Mouse (Mus musculus): ENCODE data around the gene Alg9. TPM values are rescaled to one million over a fixed set of nuclear protein-coding genes. Genes with fewer than 3 reads are reported as not detected.

Alg9 gene
- polyA plus RNA-seq, 1 experiment from 2014 or later, result 36.7 TPM

DNA sequence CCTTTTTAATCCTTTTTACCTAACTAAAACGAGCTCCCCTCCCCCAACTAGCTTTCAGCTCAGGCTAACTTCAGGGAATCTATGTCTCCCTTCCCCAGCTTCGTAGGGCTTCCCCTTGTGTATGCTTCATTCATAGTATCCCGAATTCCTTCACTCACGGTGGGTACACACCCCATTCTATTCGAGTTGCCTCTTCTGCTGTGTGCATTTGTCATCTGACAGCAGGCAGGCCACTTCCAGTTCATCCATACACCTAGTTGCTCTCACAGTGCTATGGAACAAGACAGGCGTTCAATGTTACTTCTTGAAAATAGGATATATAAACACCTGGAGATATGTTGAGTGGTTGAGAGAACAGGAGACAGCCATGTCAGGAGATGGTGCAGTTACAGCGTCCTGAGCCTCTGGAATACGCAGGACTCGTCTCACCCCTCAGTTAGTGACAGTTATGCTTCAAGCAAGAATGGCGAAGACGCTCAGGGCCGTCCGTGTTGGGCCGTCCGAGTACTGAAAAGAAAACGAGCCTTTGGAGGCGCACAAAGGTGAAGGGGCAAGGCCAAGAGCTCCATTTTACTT is 7.2 kb upstream of the Alg9 start:
- Histone ChIP-seq H3K27ac (peak overlapping the region; percentile 96), H3K4me3 (replicated peaks) (peak overlapping the region; percentile 60), H3K27me3 (replicated peaks) (no peaks in the 10 kb centered on the region), H3K4me2 (peak overlapping the region; percentile 78), H3K4me1 (peaks cover 9% of the 10 kb centered on the region; the same call in 1 of the 2 replicates), H3K9me3 (no peaks in the 10 kb centered on the region), H3K36me3 (0 out of 2 replicates have a peak, but pooled peaks cover 5% of the 10 kb centered on the region), H3K9ac (peak overlapping the region; percentile 68; the same call in 1 of the 2 replicates)
- whole genome bisulfite sequencing, result 4% methylated on average over 17 of the region's 17 CpGs
- no peak for ATAC-seq (ENCODE audit: insufficient read depth, low FRiP score, low read depth)

DNA sequence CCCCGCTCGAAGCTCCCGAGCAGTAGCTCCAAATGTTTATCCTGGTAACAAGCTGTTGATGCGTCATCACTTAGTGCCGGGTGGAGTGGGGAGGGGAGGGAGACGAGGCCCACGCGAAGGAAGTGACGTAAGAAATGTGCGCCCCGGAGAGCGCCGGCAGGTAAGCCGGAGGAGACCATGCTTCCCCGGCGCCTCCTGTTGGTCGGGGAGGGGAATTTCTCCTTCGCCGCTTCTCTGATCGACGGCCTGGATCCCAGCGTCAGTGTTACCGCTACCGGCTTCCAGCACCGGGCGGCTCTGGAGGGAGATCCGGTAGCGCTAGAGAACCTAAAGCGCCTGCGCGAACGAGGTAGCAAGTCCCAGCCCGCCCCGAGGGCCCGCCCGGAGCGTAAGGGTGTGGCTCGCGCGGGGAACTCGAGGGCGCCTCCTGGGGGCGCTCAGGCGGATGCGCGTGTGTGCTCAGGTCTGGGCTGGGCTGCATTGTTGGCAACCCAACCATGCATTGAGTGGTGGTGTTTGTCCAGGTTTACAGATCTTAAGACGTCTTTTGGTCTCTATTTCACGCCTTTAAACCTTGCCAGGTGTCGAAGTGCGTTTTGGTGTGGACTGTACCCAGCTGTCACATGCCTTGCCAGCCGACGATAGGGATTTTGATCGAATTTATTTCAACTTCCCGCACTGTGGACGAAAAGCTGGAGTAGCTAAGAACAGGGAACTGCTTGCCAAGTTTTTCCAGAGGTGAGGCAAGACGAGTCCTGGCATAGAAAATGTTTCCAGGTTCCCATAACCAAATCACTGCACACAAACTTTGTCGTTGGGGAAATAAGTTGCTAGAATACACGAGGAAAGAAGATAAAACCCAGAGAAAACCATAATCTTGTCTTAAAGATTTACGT is 6.5 kb upstream of the Alg9 start, which contains the start of gene Fdxacb1:
TSS of gene Fdxacb1 (plus strand) at position 130 of the 896 bp plus-strand sequence.
- H3K4me3 ChIP-seq (replicated peaks), result peak within 1 kb of the TSS; percentile 60
- H3K27ac ChIP-seq, result peak within 1 kb of the TSS; percentile 96
- H3K9me3 ChIP-seq, result no peaks in the 10 kb centered on the region
- no peaks in the 10 kb centered on the region for H3K27me3 ChIP-seq (replicated peaks)
- H3K4me2 ChIP-seq, result peak within 1 kb of the TSS; percentile 78
- 0 out of 2 replicates have a peak, but pooled peaks cover 5% of the 10 kb centered on the region for H3K36me3 ChIP-seq
- 4% methylated on average over 59 of the region's 59 CpGs for WGBS
- peaks cover 9% of the 10 kb centered on the region; the same call in 1 of the 2 replicates for H3K4me1 ChIP-seq
- peak within 1 kb of the TSS; percentile 68; the same call in 1 of the 2 replicates for H3K9ac ChIP-seq
- peak; percentile 95 for ATAC-seq (ENCODE audit: insufficient read depth, low FRiP score, low read depth)

DNA sequence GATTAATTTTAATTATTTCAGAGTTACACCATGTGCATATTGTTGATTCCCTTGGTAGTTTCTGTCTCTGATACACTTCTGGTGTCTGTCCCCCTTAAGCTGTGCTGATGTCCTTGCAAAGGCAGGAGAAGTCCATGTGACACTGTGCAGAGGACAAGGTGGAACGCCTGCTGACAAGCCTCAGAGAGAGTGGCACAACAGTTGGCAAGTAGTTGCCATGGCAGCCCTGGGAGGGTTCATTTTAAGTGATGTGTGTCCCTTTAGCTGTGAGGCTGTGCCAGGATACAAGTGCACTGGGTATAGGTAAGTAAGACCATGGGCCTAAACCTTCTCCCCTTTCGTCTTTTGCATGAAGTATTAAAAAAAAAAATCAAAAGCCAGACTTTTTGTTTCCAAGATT is 4.8 kb upstream of the Alg9 start:
- H3K4me3 ChIP-seq (replicated peaks), result no peak overlapping the region
- ATAC-seq (ENCODE audit: insufficient read depth, low FRiP score, low read depth), result no peak
- no peaks in the 10 kb centered on the region for H3K27me3 ChIP-seq (replicated peaks)
- no peak overlapping the region for H3K9ac ChIP-seq
- 0 out of 2 replicates have a peak, but pooled peaks cover 5% of the 10 kb centered on the region for H3K36me3 ChIP-seq
- peaks cover 14% of the 10 kb centered on the region; the same call in 1 of the 2 replicates for H3K4me1 ChIP-seq
- H3K27ac ChIP-seq, result no peak overlapping the region
- WGBS, result 87% methylated on average over 2 of the region's 2 CpGs
- no peak overlapping the region for H3K4me2 ChIP-seq
- H3K9me3 ChIP-seq, result no peaks in the 10 kb centered on the region

DNA sequence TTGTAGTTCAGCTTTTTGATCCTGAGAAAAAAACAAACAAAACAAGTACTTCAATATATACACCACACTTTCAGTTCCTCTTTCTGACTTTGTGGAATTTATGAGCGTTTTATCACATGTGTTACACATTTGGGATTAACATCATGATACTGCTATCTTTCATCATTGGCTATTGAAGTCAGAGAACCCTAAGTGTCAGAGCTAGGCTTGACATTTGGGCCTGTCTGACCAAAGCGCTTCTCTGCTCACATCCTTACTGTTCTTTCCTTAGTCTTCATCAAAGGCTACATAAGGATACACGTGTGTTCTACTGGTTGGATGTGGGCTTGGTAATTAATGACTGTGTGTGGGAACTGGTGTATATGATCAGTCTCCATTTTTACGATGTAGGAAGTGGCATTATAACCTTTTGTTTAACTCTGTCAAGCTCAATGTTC is 775 bp upstream of the Alg9 start:
- H3K27me3 ChIP-seq (replicated peaks), result no peaks in the 10 kb centered on the region
- H3K4me2 ChIP-seq, result peak overlapping the region; percentile 87
- ATAC-seq (ENCODE audit: insufficient read depth, low FRiP score, low read depth), result no peak
- H3K4me1 ChIP-seq, result peaks cover 17% of the 10 kb centered on the region; the same call in 1 of the 2 replicates
- peak overlapping the region; percentile 97; the same call in 1 of the 2 replicates for H3K4me3 ChIP-seq (replicated peaks)
- H3K27ac ChIP-seq, result no peak overlapping the region
- WGBS, result 59% methylated on average over 4 of the region's 4 CpGs
- H3K9ac ChIP-seq, result no peak overlapping the region
- no peaks in the 10 kb centered on the region for H3K9me3 ChIP-seq
- 0 out of 2 replicates have a peak, but pooled peaks cover 7% of the 10 kb centered on the region for H3K36me3 ChIP-seq

DNA sequence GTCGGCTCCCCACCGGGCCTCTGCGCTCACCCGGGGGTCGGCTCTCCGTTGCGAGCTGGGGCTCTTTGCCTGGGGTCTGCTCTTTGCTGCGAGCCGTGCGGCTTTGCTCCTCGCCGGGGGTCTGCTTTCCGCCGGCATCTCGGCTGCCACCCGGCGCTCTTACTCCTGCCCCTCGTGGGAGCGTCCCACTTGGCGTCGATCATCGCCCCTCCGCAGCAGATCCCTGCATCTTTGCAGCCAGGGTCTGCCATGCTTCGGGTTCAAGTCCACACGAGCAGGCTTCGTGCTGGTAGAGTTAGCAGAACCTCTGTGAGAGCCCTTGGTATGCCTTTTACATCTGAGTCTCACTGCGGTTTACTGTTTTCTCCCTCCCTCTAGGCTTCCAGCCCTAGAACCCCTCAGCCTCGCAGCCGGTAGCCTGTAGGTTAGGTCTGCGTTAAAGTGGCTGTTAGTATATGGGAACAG is 875 bp downstream of the Alg9 start:
- peak overlapping the region; percentile 97 for H3K4me3 ChIP-seq (replicated peaks)
- no peaks in the 10 kb centered on the region for H3K27me3 ChIP-seq (replicated peaks)
- ATAC-seq (ENCODE audit: insufficient read depth, low FRiP score, low read depth), result peak; percentile 54; the same call in 1 of the 2 replicates
- H3K4me1 ChIP-seq, result peaks cover 13% of the 10 kb centered on the region; the same call in 1 of the 2 replicates
- H3K36me3 ChIP-seq, result peaks cover 16% of the 10 kb centered on the region; the same call in 1 of the 2 replicates
- H3K4me2 ChIP-seq, result peak overlapping the region; percentile 87
- peak overlapping the region; percentile 91 for H3K9ac ChIP-seq
- H3K9me3 ChIP-seq, result no peaks in the 10 kb centered on the region
- H3K27ac ChIP-seq, result peak overlapping the region; percentile 85
- under 1% methylated on average over 30 of the region's 30 CpGs for WGBS

DNA sequence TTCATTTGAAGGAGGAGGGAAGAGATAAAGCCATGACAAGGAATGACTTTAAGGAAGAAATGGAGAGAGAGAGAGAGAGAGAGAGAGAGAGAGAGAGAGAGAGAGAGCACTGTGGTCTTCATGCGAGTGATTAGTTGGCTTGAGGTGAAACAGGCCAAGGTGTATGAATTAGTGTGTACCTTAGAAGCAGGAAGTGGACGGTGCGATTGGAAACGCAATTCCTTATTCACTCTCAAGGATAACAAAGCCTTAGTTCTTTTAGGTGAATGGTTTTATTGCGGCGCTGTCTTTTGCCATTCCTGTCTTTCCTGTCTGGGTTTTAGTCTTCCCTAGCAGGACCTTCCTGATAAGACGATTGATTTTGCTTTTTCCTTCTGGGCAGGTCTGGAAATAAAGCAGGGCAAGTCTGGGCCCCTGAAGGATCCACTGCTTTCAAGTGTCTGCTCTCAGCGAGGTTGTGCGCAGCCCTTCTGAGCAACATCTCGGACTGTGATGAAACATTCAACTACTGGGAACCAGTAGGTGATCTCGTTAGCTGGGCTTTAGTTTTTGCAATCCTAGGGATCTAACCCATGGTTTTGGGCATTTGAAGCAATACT is 1.4 kb downstream of the Alg9 start:
- H3K4me2 ChIP-seq, result peak overlapping the region; percentile 87
- peak overlapping the region; percentile 97 for H3K4me3 ChIP-seq (replicated peaks)
- H3K27ac ChIP-seq, result peak overlapping the region; percentile 85
- H3K27me3 ChIP-seq (replicated peaks), result no peaks in the 10 kb centered on the region
- WGBS, result 49% methylated on average over 11 of the region's 11 CpGs
- H3K9ac ChIP-seq, result peak overlapping the region; percentile 91; the same call in 1 of the 2 replicates
- H3K36me3 ChIP-seq, result peaks cover 19% of the 10 kb centered on the region; the same call in 1 of the 2 replicates
- peaks cover 13% of the 10 kb centered on the region; the same call in 1 of the 2 replicates for H3K4me1 ChIP-seq
- ATAC-seq (ENCODE audit: insufficient read depth, low FRiP score, low read depth), result 0 out of 2 replicates have a peak, but pooled peaks have one; percentile 12
- no peaks in the 10 kb centered on the region for H3K9me3 ChIP-seq

DNA sequence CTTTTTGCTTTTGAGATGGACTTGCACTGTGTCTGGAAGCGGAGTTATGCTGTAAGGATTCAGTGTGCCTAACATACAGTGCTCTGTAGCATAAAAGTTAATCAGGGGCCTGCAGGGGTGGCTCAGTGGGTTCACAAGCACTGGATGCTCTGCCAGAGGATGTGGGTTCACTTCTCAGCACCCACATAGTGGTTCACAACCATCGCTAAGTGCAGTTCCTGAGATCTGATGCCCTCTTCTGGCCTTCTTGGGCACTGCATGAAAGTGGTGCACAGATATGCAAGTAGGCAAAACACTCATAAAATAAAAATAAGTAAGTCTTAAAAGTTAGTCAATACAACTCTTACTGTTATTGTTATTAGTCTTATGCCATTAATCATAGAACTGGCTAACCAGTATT is 7.3 kb downstream of the Alg9 start:
- no peak for ATAC-seq (ENCODE audit: insufficient read depth, low FRiP score, low read depth)
- Histone ChIP-seq H3K4me3 (replicated peaks) (no peak overlapping the region), H3K9me3 (no peaks in the 10 kb centered on the region), H3K4me2 (no peak overlapping the region), H3K9ac (no peak overlapping the region), H3K4me1 (no peaks in the 10 kb centered on the region), H3K36me3 (peaks cover 39% of the 10 kb centered on the region), H3K27ac (no peak overlapping the region), H3K27me3 (replicated peaks) (no peaks in the 10 kb centered on the region)
- 77% methylated on average over 2 of the region's 2 CpGs for WGBS

DNA sequence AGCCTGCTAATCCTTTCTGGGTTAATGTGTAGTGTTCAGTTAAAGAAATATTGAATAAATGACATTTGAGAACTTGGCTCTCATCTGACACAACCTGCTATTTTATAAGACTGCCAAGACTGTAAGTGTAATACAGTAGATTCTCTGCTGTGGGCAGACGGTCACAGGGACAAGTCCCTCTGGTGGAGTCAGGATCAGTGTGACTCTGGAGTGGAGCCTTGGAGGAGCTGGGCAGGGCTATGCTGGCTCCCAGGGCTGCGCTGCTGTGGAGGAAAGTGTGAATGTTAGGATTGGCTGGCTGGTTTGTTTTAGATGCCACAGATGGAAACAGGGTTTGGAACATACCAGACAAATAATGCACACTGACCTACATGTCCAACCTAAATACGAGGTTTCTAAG is 20.4 kb downstream of the Alg9 start:
- Histone ChIP-seq H3K4me2 (no peak overlapping the region), H3K4me1 (no peaks in the 10 kb centered on the region), H3K27me3 (replicated peaks) (no peaks in the 10 kb centered on the region), H3K4me3 (replicated peaks) (no peak overlapping the region), H3K9ac (no peak overlapping the region), H3K9me3 (no peaks in the 10 kb centered on the region), H3K27ac (no peak overlapping the region), H3K36me3 (peaks cover 22% of the 10 kb centered on the region)
- no peak for ATAC-seq (ENCODE audit: insufficient read depth, low FRiP score, low read depth)
- WGBS, result 85% methylated on average over 3 of the region's 3 CpGs

DNA sequence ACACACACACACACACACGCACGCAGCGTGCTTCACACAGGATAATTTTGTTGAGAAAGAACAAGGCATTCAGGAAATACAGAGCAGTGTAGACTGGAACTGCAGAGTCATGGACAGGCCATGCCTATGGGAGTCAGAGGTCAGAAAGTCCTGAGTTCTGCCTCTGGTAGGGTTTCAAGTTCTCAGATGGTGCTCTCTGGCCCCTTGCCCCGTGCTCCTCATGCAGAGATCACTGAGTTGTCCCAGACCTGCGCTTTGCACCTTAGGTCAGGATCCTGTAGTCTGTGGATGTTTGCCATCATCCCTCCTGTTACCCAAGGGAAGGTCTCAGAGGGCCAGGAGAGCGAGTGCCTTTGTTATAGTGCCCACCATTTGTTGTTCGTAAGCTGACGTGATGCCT is 22.0 kb downstream of the Alg9 start:
- Histone ChIP-seq H3K27me3 (replicated peaks) (no peaks in the 10 kb centered on the region), H3K4me2 (no peak overlapping the region), H3K9me3 (no peaks in the 10 kb centered on the region), H3K9ac (no peak overlapping the region), H3K4me1 (no peaks in the 10 kb centered on the region), H3K36me3 (peaks cover 15% of the 10 kb centered on the region), H3K27ac (no peak overlapping the region), H3K4me3 (replicated peaks) (no peak overlapping the region)
- ATAC-seq (ENCODE audit: insufficient read depth, low FRiP score, low read depth), result no peak
- 87% methylated on average over 8 of the region's 8 CpGs for WGBS

DNA sequence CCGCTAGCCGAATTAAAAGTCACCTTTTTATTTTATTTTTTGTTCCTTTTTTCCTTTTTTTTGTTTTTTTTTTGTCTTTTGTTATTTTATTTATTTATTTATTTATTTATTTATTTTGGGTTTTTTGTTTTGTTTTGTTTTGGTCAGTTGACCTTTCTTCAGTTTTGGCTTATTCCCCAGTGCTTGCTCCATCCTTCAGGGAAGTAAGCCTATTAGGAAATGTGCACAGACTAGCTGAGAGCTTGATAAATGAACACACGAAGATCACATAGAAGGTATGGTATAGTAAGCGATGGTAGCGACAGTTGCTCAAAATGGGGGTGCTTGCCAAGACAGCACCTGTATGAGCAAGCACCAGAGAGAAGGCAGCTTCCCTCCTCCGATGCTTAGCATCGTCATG is 22.8 kb downstream of the Alg9 start:
- ATAC-seq (ENCODE audit: insufficient read depth, low FRiP score, low read depth), result no peak
- Histone ChIP-seq H3K4me3 (replicated peaks) (no peak overlapping the region), H3K9ac (no peak overlapping the region), H3K36me3 (peaks cover 12% of the 10 kb centered on the region), H3K27me3 (replicated peaks) (no peaks in the 10 kb centered on the region), H3K27ac (no peak overlapping the region), H3K4me2 (no peak overlapping the region), H3K9me3 (no peaks in the 10 kb centered on the region), H3K4me1 (no peaks in the 10 kb centered on the region)
- WGBS, result 94% methylated on average over 7 of the region's 7 CpGs

DNA sequence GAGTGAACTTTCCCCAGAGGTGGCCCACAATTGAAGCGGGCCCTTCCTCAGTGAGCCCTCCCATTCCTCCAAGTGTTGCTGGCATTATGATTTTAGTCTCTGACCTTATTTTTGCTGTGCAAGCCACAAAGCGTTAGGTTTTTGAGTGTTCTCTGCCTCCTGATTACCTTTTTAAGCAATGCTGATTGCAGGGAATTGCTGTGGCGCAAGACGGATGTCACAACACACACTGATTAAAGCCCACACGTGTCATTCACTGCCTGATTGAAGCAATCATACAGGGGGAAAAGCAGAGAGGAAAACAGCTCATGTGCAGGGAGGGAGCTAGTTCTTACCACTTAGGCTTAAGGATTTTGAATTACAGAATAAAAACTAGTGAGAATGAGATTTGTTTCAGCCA is 23.5 kb downstream of the Alg9 start:
- H3K27me3 ChIP-seq (replicated peaks), result no peaks in the 10 kb centered on the region
- H3K4me2 ChIP-seq, result no peak overlapping the region
- peaks cover 18% of the 10 kb centered on the region for H3K36me3 ChIP-seq
- H3K27ac ChIP-seq, result no peak overlapping the region
- ATAC-seq (ENCODE audit: insufficient read depth, low FRiP score, low read depth), result no peak
- no peak overlapping the region for H3K4me3 ChIP-seq (replicated peaks)
- H3K9me3 ChIP-seq, result no peaks in the 10 kb centered on the region
- no peak overlapping the region for H3K9ac ChIP-seq
- WGBS, result 86% methylated on average over 5 of the region's 5 CpGs
- no peaks in the 10 kb centered on the region for H3K4me1 ChIP-seq
